Mouse (Mus musculus) intestine, postnatal 0 days (tissue): ENCODE data around the gene Tspo. TPM values are rescaled to one million over a fixed set of nuclear protein-coding genes. Genes with fewer than 3 reads are reported as not detected.

Experiments
- ATAC-seq: fragments of 200-750 bp; cut with Nextera tagmentation; 2 replicates; pipeline ENCODE4 v1.8.0; 2017; ENCODE audit warnings: mild to moderate bottlenecking, moderate TSS enrichment, moderate library complexity
- H3K27ac ChIP-seq: fragments of 300-500 bp; sonication (generic); 2 replicates; pipeline ENCODE4 v1.5.1; 2014; ENCODE audit warnings: mild to moderate bottlenecking, low read depth, low read length, moderate library complexity
- H3K27me3 ChIP-seq: fragments of 300-500 bp; sonication (generic); replicated peaks from 2 replicates; pipeline ENCODE4 v1.6.1; 2014; ENCODE audit warnings: low read length, mixed read lengths; ENCODE audit not compliant: control insufficient read depth, insufficient read depth
- H3K36me3 ChIP-seq: fragments of 300-500 bp; sonication (generic); 2 replicates; pipeline ENCODE4 v1.6.1; 2014; ENCODE audit warnings: mild to moderate bottlenecking, moderate library complexity; ENCODE audit not compliant: control insufficient read depth, insufficient read depth
- H3K4me1 ChIP-seq: fragments of 300-500 bp; sonication (generic); replicated peaks from 2 replicates; pipeline ENCODE4 v1.6.1; 2014; ENCODE audit warnings: antibody characterized with exemption, low read length, mixed read lengths; ENCODE audit not compliant: control insufficient read depth, insufficient read depth
- H3K4me2 ChIP-seq: fragments of 300-500 bp; sonication (generic); replicated peaks from 2 replicates; pipeline ENCODE4 v1.6.1; 2014; ENCODE audit warnings: low read depth, mild to moderate bottlenecking, moderate library complexity
- H3K4me3 ChIP-seq: fragments of 300-500 bp; sonication (generic); 2 replicates; pipeline ENCODE4 v1.5.1; 2014; ENCODE audit warnings: low read depth, low read length
- H3K9ac ChIP-seq: fragments of 300-500 bp; sonication (generic); 2 replicates; pipeline ENCODE4 v1.6.1; 2014; ENCODE audit warnings: mild to moderate bottlenecking, low read depth, low read length
- H3K9me3 ChIP-seq: fragments of 300-500 bp; sonication (generic); 2 replicates; pipeline ENCODE4 v1.6.1; 2016; ENCODE audit warnings: mixed run types; ENCODE audit not compliant: control insufficient read depth
- CTCF ChIP-seq: sonication (generic); IDR thresholded peaks from 2 replicates; pipeline ENCODE4 v1.5.1; 2016; ENCODE audit warnings: low read depth, mild to moderate bottlenecking, control low read depth, antibody characterized with exemption, moderate library complexity
- WGBS: fragments of 180-500 bp; shearing (Covaris S2); extraction: QIAGEN DNeasy Blood & Tissue Kit; methylation state at CpG from one replicate; pipeline ENCODE4 v1.1.7; 2014; 5-methylcytosine and 5-hydroxymethylcytosine counted together
- polyA plus RNA-seq: library from polyadenylated mRNA; unstranded; fragments of >200 nt; fragmentation: Nextera tagmentation; extraction: Ambion mirVana; gene quantifications from 2 replicates; pipeline ENCODE4 v1.2.1, GENCODE M21; 2015

Gene Tspo
- polyA plus RNA-seq, 1 experiment from 2014 or later = 118 TPM

DNA sequence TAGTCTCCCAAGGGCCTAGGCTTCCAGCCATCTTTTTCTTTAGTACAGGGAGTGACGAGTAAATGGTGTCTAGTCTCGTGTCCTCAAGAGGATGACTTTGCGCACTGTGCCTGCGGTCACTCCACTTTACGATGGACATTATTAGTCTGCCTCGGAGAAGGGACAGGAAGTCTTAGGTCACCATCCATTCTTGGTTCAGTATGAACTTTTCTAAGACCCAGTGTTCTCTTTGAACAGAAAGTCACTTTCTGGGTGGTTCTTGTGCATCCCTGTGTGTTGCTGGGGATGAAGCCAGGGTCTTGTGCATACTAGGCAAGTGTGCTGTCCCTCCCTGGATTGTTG, 27.5 kb upstream of the Tspo start:
- Histone ChIP-seq H3K4me2 (no peak overlapping the region; the same call in 1 of the 2 replicates), H3K9ac (no peak overlapping the region), H3K4me1 (no peaks in the 10 kb centered on the region), H3K9me3 (no peaks in the 10 kb centered on the region), H3K4me3 (no peak overlapping the region), H3K27me3 (no peaks in the 10 kb centered on the region), H3K36me3 (no peaks in the 10 kb centered on the region), H3K27ac (no peak overlapping the region)
- 62% methylated on average over 6 of the region's 6 CpGs for WGBS
- ATAC-seq = no peak
- TF ChIP-seq CTCF = no peak

DNA sequence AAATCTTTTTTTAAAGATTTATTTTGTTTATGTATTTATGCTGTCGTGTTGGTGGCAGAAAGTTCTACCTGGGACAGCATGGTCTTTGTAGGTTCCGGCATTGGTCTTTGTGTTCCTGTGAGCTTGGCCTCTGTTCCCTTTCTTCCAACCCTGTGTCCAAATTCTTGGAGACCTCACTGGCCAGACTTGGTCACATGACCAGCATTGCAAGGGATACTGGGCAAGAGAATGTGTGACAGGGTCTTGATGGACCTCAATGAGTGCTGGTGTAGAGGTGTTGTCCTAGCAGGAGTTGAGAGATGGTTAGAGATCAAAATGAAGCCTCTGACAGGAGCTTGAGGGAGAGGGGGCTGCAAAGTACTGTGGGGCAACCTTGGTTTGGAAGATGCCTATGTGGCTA, 24.5 kb upstream of the Tspo start:
- no peak overlapping the region for H3K9ac ChIP-seq
- no peaks in the 10 kb centered on the region for H3K27me3 ChIP-seq
- H3K4me3 ChIP-seq = no peak overlapping the region
- no peaks in the 10 kb centered on the region for H3K9me3 ChIP-seq
- H3K27ac ChIP-seq = no peak overlapping the region
- H3K4me1 ChIP-seq = no peaks in the 10 kb centered on the region
- no peak for TF ChIP-seq CTCF
- H3K36me3 ChIP-seq = no peaks in the 10 kb centered on the region; the same call in 1 of the 2 replicates
- 95% methylated on average over 2 of the region's 2 CpGs for WGBS
- ATAC-seq = no peak
- H3K4me2 ChIP-seq = no peak overlapping the region

DNA sequence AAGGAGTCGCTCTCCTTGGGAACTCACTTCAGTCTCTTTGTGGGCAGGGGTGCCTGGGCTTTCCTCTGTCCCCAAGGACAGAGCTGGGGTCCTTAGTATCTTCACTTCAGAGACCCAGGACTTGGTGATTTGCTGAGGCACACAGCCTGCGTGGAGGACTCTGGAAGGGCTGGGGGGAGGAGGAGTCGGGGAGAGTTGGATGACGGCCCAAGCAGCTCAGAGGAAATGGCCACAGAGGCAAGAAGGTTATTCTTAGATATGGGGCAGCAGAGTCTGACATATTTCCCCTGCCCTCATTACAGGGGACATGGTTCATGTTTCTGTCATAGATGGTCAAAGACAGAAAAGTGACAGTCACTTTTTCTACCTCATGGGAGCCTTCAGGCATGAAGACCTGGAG, 23.5 kb upstream of the Tspo start:
- Histone ChIP-seq H3K9ac (no peak overlapping the region), H3K36me3 (no peaks in the 10 kb centered on the region; the same call in 1 of the 2 replicates), H3K4me2 (no peak overlapping the region), H3K9me3 (no peaks in the 10 kb centered on the region), H3K4me1 (no peaks in the 10 kb centered on the region), H3K27me3 (no peaks in the 10 kb centered on the region), H3K4me3 (no peak overlapping the region), H3K27ac (no peak overlapping the region)
- no peak for ATAC-seq
- no peak for TF ChIP-seq CTCF
- 51% methylated on average over 4 of the region's 4 CpGs for WGBS

DNA sequence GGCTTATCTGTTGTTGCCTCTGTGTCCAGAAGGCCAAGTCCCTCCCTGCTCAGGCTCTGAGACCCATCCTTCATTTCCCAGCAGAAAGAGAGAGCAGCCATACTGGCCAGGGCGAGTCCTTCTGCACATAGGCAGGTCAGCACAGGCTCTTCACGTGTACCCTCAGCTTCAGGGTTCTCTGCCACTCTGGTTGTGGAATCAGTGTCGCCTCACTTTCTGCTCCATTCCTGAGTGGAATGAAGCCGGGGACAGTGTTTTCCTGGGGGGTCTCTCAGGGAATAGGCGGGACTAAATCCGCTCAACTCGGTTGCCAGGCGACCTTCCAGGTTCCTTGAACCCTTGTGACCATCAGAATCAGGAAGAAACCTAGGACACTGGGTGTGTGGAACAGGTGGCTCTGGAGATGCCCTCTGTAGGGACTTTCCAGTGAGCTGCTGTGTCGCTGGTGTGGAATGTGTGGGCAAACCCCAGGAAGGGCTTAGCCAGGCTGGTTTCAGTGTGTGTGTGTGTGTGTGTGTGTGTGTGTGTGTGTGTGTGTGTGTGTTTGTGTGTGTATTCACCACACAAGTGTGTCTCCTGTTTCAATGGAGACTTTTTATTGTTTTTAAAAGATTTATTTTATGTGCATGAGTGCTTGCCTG, 21.6 kb upstream of the Tspo start:
- TF ChIP-seq CTCF = no peak
- Histone ChIP-seq H3K9ac (no peak overlapping the region), H3K4me1 (no peaks in the 10 kb centered on the region), H3K4me3 (no peak overlapping the region), H3K9me3 (no peaks in the 10 kb centered on the region), H3K27ac (no peak overlapping the region), H3K36me3 (peaks cover 17% of the 10 kb centered on the region), H3K27me3 (no peaks in the 10 kb centered on the region), H3K4me2 (no peak overlapping the region)
- ATAC-seq = no peak
- WGBS = 73% methylated on average over 9 of the region's 9 CpGs

GRCm38 (mm10) chr15:83546029-83546428, 17.4 kb upstream of the Tspo start:
- TF ChIP-seq CTCF = no peak
- Histone ChIP-seq H3K9ac (no peak overlapping the region), H3K4me1 (no peaks in the 10 kb centered on the region), H3K4me2 (no peak overlapping the region), H3K36me3 (peaks cover 56% of the 10 kb centered on the region), H3K27me3 (no peaks in the 10 kb centered on the region), H3K9me3 (no peaks in the 10 kb centered on the region), H3K4me3 (no peak overlapping the region), H3K27ac (no peak overlapping the region; the same call in 1 of the 2 replicates)
- WGBS = 88% methylated on average over 7 of the region's 7 CpGs
- no peak; the same call in 1 of the 2 replicates for ATAC-seq

GRCm38 (mm10) chr15:83547144-83547543, 16.2 kb upstream of the Tspo start:
- ATAC-seq = no peak
- Histone ChIP-seq H3K36me3 (peaks cover 62% of the 10 kb centered on the region), H3K4me2 (no peak overlapping the region), H3K9me3 (no peaks in the 10 kb centered on the region), H3K27ac (no peak overlapping the region), H3K4me3 (no peak overlapping the region), H3K9ac (no peak overlapping the region), H3K27me3 (no peaks in the 10 kb centered on the region), H3K4me1 (no peaks in the 10 kb centered on the region)
- WGBS = 94% methylated on average over 8 of the region's 8 CpGs
- no peak for TF ChIP-seq CTCF

DNA sequence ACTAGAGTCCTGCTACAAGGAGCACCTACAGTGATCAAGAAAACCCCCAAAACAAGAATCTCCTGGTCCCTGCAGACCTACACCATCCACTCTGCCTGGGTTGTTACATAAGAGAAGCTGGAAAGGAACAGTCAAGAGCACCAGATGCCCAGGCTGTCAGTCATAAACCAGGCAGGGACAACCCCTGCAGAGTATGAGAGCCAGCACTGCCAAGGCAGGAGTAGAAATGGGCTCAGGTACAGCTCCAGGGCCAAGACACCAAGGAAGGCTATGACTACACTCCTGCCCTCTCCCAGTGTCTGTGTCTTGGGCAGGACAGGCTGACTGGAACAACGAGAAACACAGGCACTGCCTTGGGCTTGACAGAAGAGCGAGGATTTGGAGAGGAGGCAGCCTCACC, 13.3 kb upstream of the Tspo start:
- TF ChIP-seq CTCF = no peak
- Histone ChIP-seq H3K27me3 (no peaks in the 10 kb centered on the region), H3K27ac (no peak overlapping the region), H3K4me3 (no peak overlapping the region), H3K9me3 (no peaks in the 10 kb centered on the region), H3K9ac (no peak overlapping the region), H3K4me1 (0 out of 2 replicates have a peak, but pooled peaks cover 4% of the 10 kb centered on the region), H3K36me3 (peaks cover 61% of the 10 kb centered on the region), H3K4me2 (no peak overlapping the region)
- 91% methylated on average over 2 of the region's 2 CpGs for WGBS
- ATAC-seq = no peak
